Mouse (Mus musculus) liver, embryonic 15.5 days (tissue): Measurements from ENCODE around the gene Fer. TPM values are rescaled to one million over a fixed set of nuclear protein-coding genes. Genes with fewer than 3 reads are reported as not detected.

Source experiments
- ATAC-seq: fragments of 200-750 bp; cut with Nextera tagmentation; 2 replicates; pipeline ENCODE4 v1.8.0; 2017; ENCODE audit warnings: moderate number of reproducible peaks, mild to moderate bottlenecking, moderate library complexity; ENCODE audit not compliant: insufficient read depth
- H3K27ac ChIP-seq: fragments of 300-500 bp; sonication (generic); replicated peaks from 2 replicates; pipeline ENCODE4 v1.5.1; 2015; ENCODE audit warnings: mild to moderate bottlenecking, inconsistent platforms
- H3K27me3 ChIP-seq: fragments of 300-500 bp; sonication (generic); 2 replicates; pipeline ENCODE4 v1.6.1; 2015; ENCODE audit warnings: mild to moderate bottlenecking, inconsistent platforms
- H3K36me3 ChIP-seq: fragments of 300-500 bp; sonication (generic); replicated peaks from 2 replicates; pipeline ENCODE4 v1.6.1; 2015; ENCODE audit warnings: moderate library complexity, mild to moderate bottlenecking, inconsistent platforms
- H3K4me1 ChIP-seq: fragments of 300-500 bp; sonication (generic); replicated peaks from 2 replicates; pipeline ENCODE4 v1.6.1; 2015; ENCODE audit warnings: inconsistent platforms
- H3K4me2 ChIP-seq: fragments of 300-500 bp; sonication (generic); 2 replicates; pipeline ENCODE4 v1.6.1; 2015; ENCODE audit warnings: moderate library complexity, mild to moderate bottlenecking, inconsistent platforms
- H3K4me3 ChIP-seq: fragments of 300-500 bp; sonication (generic); replicated peaks from 2 replicates; pipeline ENCODE4 v1.5.1; 2015; ENCODE audit warnings: mild to moderate bottlenecking, inconsistent platforms
- H3K9ac ChIP-seq: fragments of 300-500 bp; sonication (generic); 2 replicates; pipeline ENCODE4 v1.6.1; 2015; ENCODE audit warnings: moderate library complexity, mild to moderate bottlenecking, inconsistent platforms
- H3K9me3 ChIP-seq: fragments of 300-500 bp; sonication (generic); replicated peaks from 2 replicates; pipeline ENCODE4 v1.6.1; 2016; ENCODE audit warnings: inconsistent platforms
- WGBS: fragments of 180-500 bp; shearing (Covaris S2); methylation state at CpG from one replicate; pipeline ENCODE4 v1.1.7; 2015; ENCODE audit warnings: mixed read lengths; ENCODE audit not compliant: insufficient replicate concordance; 5-methylcytosine and 5-hydroxymethylcytosine counted together
- polyA plus RNA-seq: library from polyadenylated mRNA; unstranded; fragments of >200 nt; fragmentation: Nextera tagmentation; extraction: Ambion mirVana; gene quantifications from 2 replicates; pipeline ENCODE4 v1.2.1, GENCODE M21; 2015

The Fer gene
- polyA plus RNA-seq, 1 experiment from 2014 or later: 8.0 TPM

DNA sequence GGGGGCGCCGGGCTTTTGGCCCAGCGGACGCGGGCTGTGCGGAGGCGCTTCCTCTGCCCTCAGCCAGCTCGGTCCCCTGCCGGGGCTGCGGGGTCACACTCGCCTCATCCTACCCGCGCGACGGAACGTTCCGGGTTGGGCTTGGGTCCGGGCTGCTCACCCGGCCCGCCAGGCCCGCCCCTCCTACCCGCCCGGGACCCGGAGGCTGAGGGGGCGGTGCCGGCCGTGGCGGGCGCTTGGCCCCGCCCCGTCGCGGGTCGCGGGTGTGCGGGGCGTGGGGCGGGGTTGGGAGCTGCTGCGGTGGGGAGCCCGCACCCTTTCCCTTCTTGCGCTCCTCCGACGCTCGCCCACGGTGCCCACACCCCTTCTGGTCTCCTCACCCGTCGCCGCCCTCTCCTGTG is 1.3 kb downstream of the Fer start:
- Histone ChIP-seq H3K4me2 (peak overlapping the region; percentile 95), H3K9ac (peak overlapping the region; percentile 77), H3K4me3 (peak overlapping the region; percentile 89)

DNA sequence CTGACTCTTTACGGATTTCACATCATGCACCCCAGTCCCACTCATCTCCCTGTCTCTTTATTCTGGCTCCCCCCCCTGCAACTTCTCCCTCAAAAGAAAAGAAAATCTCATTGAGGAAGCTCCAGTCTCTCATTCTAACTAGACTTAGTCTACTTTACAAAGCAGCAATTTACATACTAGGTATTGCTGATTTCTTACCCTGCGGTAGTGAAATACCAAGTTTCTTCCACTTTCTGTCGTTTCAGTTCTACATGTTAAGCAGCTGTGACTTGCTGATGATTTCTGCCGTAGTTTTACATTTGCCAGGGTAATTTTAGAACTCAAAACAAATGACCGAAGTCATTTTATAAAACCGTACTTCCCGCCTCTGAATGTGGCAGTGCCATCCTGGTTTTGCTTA is 8.9 kb downstream of the Fer start:
- no peak overlapping the region for H3K27ac ChIP-seq
- 82% methylated on average over 7 of the region's 7 CpGs for WGBS
- no peak for ATAC-seq
- H3K36me3 ChIP-seq: no peaks in the 10 kb centered on the region
- no peak overlapping the region for H3K4me2 ChIP-seq
- H3K9ac ChIP-seq: no peak overlapping the region
- no peak overlapping the region for H3K4me3 ChIP-seq
- H3K9me3 ChIP-seq: no peaks in the 10 kb centered on the region
- no peaks in the 10 kb centered on the region for H3K27me3 ChIP-seq
- H3K4me1 ChIP-seq: no peaks in the 10 kb centered on the region

More for the DNA sequence above, 1.3 kb downstream of the Fer start:
- H3K27me3 ChIP-seq: peaks cover 21% of the 10 kb centered on the region
- WGBS: under 1% methylated on average over 43 of the region's 48 CpGs
- no peaks in the 10 kb centered on the region for H3K9me3 ChIP-seq
- H3K36me3 ChIP-seq: no peaks in the 10 kb centered on the region
- peak overlapping the region; percentile 72 for H3K27ac ChIP-seq
- peak; percentile 60 for ATAC-seq
- peaks cover 17% of the 10 kb centered on the region for H3K4me1 ChIP-seq

DNA sequence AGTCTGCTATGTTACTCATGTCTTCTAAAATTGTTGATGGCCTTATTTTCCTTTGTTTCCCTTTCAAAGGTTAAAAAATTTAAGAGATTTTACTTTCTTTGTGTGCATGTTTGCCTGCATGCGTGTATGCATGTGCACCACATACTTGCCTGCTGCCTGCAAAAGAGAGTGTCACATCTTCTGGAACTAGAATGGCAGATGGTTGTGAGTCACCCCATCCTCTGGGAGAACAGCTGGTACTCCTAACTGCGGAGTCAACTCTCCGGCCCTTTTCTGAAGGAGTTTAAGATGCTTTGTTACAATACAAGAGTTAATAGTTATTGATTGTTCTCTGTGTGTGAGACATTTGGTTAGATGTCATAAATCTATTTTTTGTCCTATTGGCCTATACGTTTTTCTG is 16.0 kb downstream of the Fer start:
- ATAC-seq: no peak
- H3K4me2 ChIP-seq: no peak overlapping the region
- H3K27me3 ChIP-seq: no peaks in the 10 kb centered on the region
- 0 out of 2 replicates have a peak, but pooled peaks cover 3% of the 10 kb centered on the region for H3K4me1 ChIP-seq
- H3K9ac ChIP-seq: no peak overlapping the region
- no peaks in the 10 kb centered on the region for H3K36me3 ChIP-seq
- no peak overlapping the region for H3K4me3 ChIP-seq
- WGBS: 76% methylated on average over 4 of the region's 4 CpGs
- no peaks in the 10 kb centered on the region for H3K9me3 ChIP-seq
- H3K27ac ChIP-seq: no peak overlapping the region

DNA sequence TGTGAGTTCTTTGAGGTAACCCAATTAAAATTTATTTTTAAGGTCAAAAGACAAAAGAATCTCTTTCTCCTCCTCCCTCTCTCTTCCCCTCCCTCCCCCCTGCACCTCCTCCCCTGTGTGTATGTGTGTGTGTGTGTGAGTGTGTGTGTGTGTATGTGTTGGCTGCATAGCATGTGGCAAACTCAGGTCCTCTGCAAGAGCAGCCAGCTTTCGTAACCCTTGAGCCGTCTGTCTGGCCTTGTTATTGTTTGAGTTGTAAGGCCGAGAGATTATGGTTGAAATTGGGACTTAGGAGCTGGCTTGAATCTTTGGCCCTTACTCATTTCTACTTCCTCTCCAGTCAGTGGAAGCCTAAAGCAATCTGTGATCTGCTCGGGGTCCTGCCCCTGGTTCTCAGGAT is 17.1 kb downstream of the Fer start:
- Histone ChIP-seq H3K9me3 (no peaks in the 10 kb centered on the region), H3K36me3 (no peaks in the 10 kb centered on the region), H3K4me3 (no peak overlapping the region), H3K27ac (no peak overlapping the region), H3K4me2 (no peak overlapping the region), H3K4me1 (0 out of 2 replicates have a peak, but pooled peaks cover 3% of the 10 kb centered on the region), H3K27me3 (no peaks in the 10 kb centered on the region), H3K9ac (no peak overlapping the region)
- no peak for ATAC-seq
- WGBS: 58% methylated on average over 4 of the region's 4 CpGs

DNA sequence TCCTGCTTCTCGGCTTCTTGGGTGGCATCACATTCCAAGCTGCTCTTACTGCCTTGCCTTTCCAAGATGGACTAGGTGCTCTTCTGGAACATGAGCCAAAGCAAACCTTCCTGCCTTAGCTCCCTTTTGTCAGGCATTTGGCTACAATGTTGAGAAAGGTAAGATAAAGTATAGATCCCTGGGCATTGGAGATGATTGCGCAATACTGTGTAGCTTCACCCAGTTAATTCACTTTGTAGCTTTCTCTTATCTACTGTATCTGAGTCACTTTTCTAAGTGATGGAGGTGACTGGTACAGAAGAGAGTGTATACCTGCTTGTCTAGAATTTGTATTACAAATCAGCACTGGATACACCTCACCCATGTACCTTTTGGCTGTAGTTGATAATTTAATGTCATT is 24.1 kb downstream of the Fer start:
- Histone ChIP-seq H3K9ac (no peak overlapping the region), H3K36me3 (no peaks in the 10 kb centered on the region), H3K4me3 (no peak overlapping the region), H3K9me3 (no peaks in the 10 kb centered on the region), H3K27ac (no peak overlapping the region), H3K27me3 (no peaks in the 10 kb centered on the region), H3K4me2 (no peak overlapping the region), H3K4me1 (0 out of 2 replicates have a peak, but pooled peaks cover 3% of the 10 kb centered on the region)
- no peak for ATAC-seq
- WGBS: 86% methylated on average over 2 of the region's 2 CpGs

DNA sequence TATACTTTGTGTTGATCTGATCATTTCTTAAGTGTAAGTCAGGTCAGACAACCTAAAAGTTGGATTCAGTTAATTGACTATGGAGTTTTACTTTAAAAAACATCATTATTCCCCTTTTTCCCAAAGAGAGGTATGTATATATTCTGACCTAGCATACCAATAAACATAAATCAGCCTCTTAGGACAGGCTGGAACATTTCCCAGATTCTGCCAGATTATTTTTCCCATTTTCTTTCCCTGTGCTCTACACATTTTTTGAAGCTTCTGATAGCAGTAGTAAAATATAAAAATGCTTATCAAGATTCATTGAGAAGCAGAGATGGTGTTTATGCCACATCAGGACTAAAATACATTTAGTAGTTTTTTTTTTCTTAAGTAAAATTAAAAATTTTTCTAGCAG is 27.7 kb downstream of the Fer start:
- Histone ChIP-seq H3K9ac (no peak overlapping the region), H3K27me3 (no peaks in the 10 kb centered on the region), H3K4me1 (no peaks in the 10 kb centered on the region), H3K4me3 (no peak overlapping the region), H3K36me3 (no peaks in the 10 kb centered on the region), H3K27ac (no peak overlapping the region), H3K4me2 (no peak overlapping the region), H3K9me3 (no peaks in the 10 kb centered on the region)
- ATAC-seq: no peak

DNA sequence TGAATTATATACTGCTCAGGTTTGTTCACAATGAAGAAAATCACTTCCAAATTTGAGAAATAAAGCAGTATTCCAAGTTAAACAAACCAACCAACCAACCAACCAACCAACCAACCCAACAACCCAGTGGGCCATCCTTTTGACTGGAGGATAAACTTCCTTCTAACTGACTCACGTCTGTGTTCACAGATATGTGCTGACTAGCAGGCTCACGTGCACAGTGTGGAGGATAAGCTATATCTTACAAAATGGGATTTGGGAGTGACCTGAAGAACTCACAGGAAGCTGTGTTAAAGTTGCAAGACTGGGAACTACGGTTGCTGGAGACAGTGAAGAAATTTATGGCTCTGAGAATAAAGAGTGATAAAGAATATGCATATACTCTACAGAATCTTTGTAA is 33.0 kb downstream of the Fer start:
- Histone ChIP-seq H3K9me3 (no peaks in the 10 kb centered on the region), H3K36me3 (no peaks in the 10 kb centered on the region), H3K4me2 (no peak overlapping the region), H3K4me1 (no peaks in the 10 kb centered on the region), H3K27ac (no peak overlapping the region), H3K4me3 (no peak overlapping the region), H3K27me3 (no peaks in the 10 kb centered on the region), H3K9ac (no peak overlapping the region)
- ATAC-seq: no peak
- 22% methylated on average over 3 of the region's 3 CpGs for WGBS

DNA sequence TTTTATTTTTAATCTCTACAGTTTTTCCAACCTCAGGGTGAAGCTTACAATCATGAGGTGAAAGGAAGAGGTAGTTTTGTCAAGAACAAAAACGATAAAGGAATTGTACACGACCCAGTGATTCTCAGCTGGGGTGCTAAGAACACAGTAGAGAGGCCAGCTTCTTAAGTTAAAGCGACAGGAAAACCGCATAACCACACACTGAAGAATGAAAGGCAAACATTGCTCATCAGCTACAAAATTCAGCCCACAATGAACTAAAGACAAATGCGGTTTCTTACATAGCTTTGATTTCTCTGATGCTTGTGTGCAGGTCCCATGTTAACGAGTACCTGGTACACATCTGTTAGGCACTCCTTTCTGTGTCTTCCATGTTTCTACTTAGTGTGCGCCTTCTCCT is 34.2 kb downstream of the Fer start:
- Histone ChIP-seq H3K27ac (no peak overlapping the region), H3K9ac (no peak overlapping the region), H3K4me1 (no peaks in the 10 kb centered on the region), H3K27me3 (no peaks in the 10 kb centered on the region), H3K36me3 (no peaks in the 10 kb centered on the region), H3K9me3 (no peaks in the 10 kb centered on the region), H3K4me2 (no peak overlapping the region), H3K4me3 (no peak overlapping the region)
- ATAC-seq: no peak
- 53% methylated on average over 7 of the region's 7 CpGs for WGBS

DNA sequence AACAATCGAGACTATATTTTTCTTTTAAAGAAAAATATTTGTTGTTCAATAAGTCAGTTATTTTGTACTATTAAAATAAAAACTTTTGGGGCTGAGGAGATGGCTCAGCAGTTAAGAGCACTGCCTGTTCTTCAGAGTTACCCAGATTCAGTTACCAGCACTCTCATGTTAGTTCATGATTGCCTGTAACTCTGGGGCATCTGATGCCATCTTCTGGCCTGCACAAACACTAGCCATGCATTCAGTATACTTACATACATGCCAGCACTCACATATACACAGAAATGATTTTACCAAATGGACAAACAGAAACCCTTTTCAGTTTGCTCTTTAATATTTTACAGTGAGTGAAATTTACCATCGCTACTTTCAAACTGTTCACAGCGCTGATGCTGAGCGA is 46.4 kb downstream of the Fer start:
- 85% methylated on average over 4 of the region's 4 CpGs for WGBS
- Histone ChIP-seq H3K27ac (no peak overlapping the region), H3K9ac (no peak overlapping the region), H3K4me2 (no peak overlapping the region), H3K27me3 (no peaks in the 10 kb centered on the region), H3K4me3 (no peak overlapping the region), H3K9me3 (no peaks in the 10 kb centered on the region), H3K36me3 (no peaks in the 10 kb centered on the region), H3K4me1 (no peaks in the 10 kb centered on the region)
- ATAC-seq: no peak

DNA sequence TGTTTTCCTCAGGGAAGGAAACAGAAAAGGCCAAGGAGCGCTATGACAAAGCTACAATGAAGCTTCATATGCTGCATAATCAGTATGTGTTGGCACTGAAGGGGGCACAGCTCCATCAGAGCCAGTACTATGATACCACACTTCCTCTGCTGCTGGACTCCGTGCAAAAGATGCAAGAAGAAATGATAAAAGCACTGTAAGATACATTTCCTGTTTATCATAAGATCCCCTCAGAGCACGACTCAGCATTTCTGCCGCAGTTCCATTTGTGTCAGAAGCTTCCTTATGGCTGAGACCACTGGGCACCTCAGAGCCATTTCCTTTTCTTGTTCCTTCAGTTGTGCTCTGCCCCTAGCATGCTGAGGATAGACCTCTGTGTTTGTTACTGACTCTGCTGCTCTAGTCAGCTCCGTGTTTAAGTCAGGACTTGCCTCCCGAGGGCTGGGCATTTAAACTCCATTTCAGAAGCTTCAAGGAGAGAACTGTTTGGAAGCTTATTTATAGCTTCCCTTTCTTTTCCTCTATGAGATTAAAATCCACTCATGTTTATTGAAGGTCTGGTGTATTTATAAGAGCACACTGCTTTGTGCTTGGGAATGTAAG is 58.8 kb downstream of the Fer start:
- no peak overlapping the region for H3K9ac ChIP-seq
- peak; percentile 63 for ATAC-seq
- 0 out of 2 replicates have a peak overlapping the region, but pooled peaks have one; percentile 24 for H3K27ac ChIP-seq

DNA sequence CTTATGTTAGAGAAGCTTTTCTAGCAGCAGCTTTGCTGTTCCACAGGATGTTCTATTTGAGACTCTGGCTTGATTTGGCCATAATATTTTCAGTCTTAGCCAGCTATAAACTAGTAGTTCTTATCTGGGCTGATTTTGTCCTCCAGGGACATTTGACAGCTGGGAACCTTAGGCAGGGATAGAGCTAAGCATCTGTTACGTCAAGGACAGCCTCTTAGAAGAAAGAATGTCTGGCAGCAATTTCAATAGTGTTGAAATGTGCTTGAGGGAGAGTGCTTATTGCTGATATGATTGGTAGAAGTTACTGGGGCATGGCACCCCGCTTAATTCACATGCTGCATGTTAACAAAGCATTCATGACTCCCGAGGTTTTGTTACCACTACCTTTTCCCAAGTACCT is 62.7 kb downstream of the Fer start:
- H3K9me3 ChIP-seq: no peaks in the 10 kb centered on the region
- H3K27ac ChIP-seq: no peak overlapping the region
- WGBS: 66% methylated on average over 3 of the region's 3 CpGs
- H3K27me3 ChIP-seq: no peaks in the 10 kb centered on the region
- no peak for ATAC-seq
- H3K4me3 ChIP-seq: no peak overlapping the region
- H3K9ac ChIP-seq: no peak overlapping the region
- H3K4me1 ChIP-seq: no peaks in the 10 kb centered on the region
- no peaks in the 10 kb centered on the region for H3K36me3 ChIP-seq
- no peak overlapping the region for H3K4me2 ChIP-seq

More for the DNA sequence above, 58.8 kb downstream of the Fer start:
- no peak overlapping the region for H3K4me2 ChIP-seq
- H3K9me3 ChIP-seq: no peaks in the 10 kb centered on the region
- no peaks in the 10 kb centered on the region for H3K4me1 ChIP-seq
- WGBS: 17% methylated on average over 6 of the region's 6 CpGs
- H3K4me3 ChIP-seq: no peak overlapping the region
- H3K27me3 ChIP-seq: no peaks in the 10 kb centered on the region
- no peaks in the 10 kb centered on the region for H3K36me3 ChIP-seq

DNA sequence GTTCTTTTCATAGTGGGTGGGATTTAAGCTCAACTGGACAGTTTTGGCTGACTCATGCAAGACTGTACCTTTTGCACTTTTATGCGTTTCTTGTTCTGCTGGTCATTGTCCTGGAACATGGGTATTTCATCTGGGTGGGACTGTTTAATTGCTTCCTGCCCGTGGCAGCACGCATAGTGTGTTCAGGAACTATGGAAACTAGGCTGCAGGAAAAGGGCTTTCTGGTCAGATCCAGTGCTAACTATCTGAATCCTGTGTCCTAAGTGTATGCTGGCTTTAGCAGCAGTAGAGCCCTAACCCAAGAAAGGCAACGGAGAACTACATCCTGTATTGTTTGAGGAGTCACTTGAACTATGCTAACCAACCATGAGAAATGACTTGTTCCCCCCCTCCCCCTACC is 67.8 kb downstream of the Fer start:
- no peaks in the 10 kb centered on the region for H3K4me1 ChIP-seq
- H3K9me3 ChIP-seq: no peaks in the 10 kb centered on the region
- WGBS: 47% methylated on average over 4 of the region's 4 CpGs
- 0 out of 2 replicates have a peak, but pooled peaks have one; percentile 25 for ATAC-seq
- no peak overlapping the region for H3K27ac ChIP-seq
- H3K36me3 ChIP-seq: no peaks in the 10 kb centered on the region
- no peak overlapping the region for H3K9ac ChIP-seq
- H3K4me3 ChIP-seq: no peak overlapping the region
- H3K4me2 ChIP-seq: no peak overlapping the region
- no peaks in the 10 kb centered on the region for H3K27me3 ChIP-seq
